Mouse (Mus musculus) inflammation-experienced regulatory T-cells, adult 6 months (primary cell): ENCODE data around the gene Kif21a. TPM values are rescaled to one million over a fixed set of nuclear protein-coding genes. Genes with fewer than 3 reads are reported as not detected.

ENCODE experiments used
- ATAC-seq: one replicate; pipeline ENCODE4 v1.8.0; 2017
- polyA plus RNA-seq, 3 experiments: library from polyadenylated mRNA; unstranded; fragments of 100-300 nt; shearing (Covaris generic); gene quantifications; one replicate each; pipeline ENCODE4 v1.2.1; 2017

Gene Kif21a
- polyA plus RNA-seq, 3 experiments from 2014 or later, result not detected

- no peak for ATAC-seq
These were observed 114.2 kb downstream of the Kif21a start for GRCm38 (mm10) chr15:90935579-90935978.

GRCm38 (mm10) chr15:90931451-90931850, 118.3 kb downstream of the Kif21a start:
- ATAC-seq, result no peak

- no peak for ATAC-seq
These were observed 120.7 kb downstream of the Kif21a start for GRCm38 (mm10) chr15:90929043-90929442.

- ATAC-seq, result no peak
These were observed 153.3 kb downstream of the Kif21a start for GRCm38 (mm10) chr15:90896480-90896879.

GRCm38 (mm10) chr15:90887466-90887865, 162.3 kb downstream of the Kif21a start:
- ATAC-seq, result no peak

Other genes with a start within 250 kb of the Kif21a start
- gene Abcd2, start 141.9 kb upstream of the Kif21a start, polyA plus RNA-seq, result under 1 TPM in 1 of 3 experiments, not detected in 2; 0.15 TPM
- gene CN725425, start 149.5 kb upstream of the Kif21a start, polyA plus RNA-seq, result not detected